Mouse (Mus musculus): ENCODE measurements around the gene Twf2. TPM values are rescaled to one million over a fixed set of nuclear protein-coding genes. Genes with fewer than 3 reads are reported as not detected.

Twf2 gene
- polyA plus RNA-seq, 1 experiment from 2014 or later = 49.6 TPM

DNA sequence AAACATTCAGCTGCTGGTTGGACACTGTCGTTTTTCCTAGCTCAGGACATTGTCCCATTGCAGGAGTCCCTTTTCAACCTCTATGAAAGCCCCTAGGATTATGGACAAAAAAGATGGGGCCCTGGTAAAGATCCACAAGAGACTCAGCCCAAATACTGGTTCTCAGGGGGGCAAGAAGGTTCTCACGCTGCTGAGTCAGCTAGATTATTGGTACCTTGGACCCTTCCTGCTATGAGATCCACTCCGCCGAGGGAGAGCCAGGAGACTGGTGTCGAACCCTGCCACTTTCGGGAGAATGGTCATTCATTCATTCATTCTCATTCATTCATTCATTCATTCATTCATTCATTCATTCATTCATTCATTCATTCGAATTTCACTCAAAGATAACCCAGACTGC is 14.1 kb downstream of the Twf2 start:
- ATAC-seq (ENCODE audit: low FRiP score) = no peak
- 90% methylated on average over 7 of the region's 7 CpGs for WGBS

DNA sequence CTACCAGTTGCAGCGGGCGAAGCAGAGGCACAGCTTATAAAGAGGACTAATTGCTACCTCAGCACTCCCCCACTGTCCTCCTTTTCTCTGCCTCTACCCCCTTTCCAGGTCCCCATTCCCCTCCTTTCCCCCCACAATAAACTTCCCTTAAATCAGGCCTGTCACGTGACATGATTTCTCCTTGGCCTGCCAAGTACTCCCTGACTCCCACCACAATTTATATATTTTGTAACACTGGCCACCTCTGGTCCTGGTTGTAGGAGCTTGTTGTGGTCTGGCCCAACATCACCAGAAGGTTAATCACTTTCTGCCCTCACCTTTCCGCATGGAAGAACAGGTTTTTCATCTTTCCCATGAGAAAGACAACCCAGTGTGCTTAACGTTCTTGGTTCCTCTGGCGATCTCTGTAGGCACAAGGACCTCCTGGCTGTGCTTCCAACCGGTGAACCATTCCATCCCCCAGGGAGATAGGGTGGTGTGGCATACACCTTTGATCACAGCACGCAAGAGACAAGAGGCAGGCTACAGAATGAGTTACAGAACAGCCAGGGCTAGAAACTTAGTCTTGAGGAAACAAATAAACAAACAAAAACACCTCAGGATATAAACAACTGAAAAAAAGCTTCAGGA is 18.1 kb downstream of the Twf2 start:
- H3K9ac ChIP-seq = no peak overlapping the region
- ATAC-seq (ENCODE audit: low FRiP score) (no peak), DNase-seq (ENCODE audit: low spot score) (no peak)
- H3K9me3 ChIP-seq (ENCODE audit: control insufficient read depth, low read length) = no peaks in the 10 kb centered on the region
- 0 out of 2 replicates have a peak, but pooled peaks cover 4% of the 10 kb centered on the region for H3K4me1 ChIP-seq (replicated peaks; ENCODE audit: control insufficient read depth, insufficient read depth, low read length)
- H3K4me3 ChIP-seq (replicated peaks; ENCODE audit: low read length) = no peak overlapping the region
- H3K27ac ChIP-seq = no peak overlapping the region
- 76% methylated on average over 8 of the region's 8 CpGs for WGBS
- no peak overlapping the region for H3K4me2 ChIP-seq (replicated peaks)
- 0 out of 2 replicates have a peak, but pooled peaks cover 8% of the 10 kb centered on the region for H3K36me3 ChIP-seq (replicated peaks; ENCODE audit: control insufficient read depth, insufficient read depth)
- H3K27me3 ChIP-seq (ENCODE audit: control insufficient read depth, insufficient read depth, low read length) = peaks cover 5% of the 10 kb centered on the region; the same call in 1 of the 2 replicates

More for the DNA sequence above, 14.1 kb downstream of the Twf2 start:
- no peak for DNase-seq (ENCODE audit: low spot score)
- Histone ChIP-seq H3K4me1 (replicated peaks; ENCODE audit: control insufficient read depth, insufficient read depth, low read length) (no peaks in the 10 kb centered on the region), H3K36me3 (replicated peaks; ENCODE audit: control insufficient read depth, insufficient read depth) (peaks cover 44% of the 10 kb centered on the region), H3K27ac (no peak overlapping the region), H3K27me3 (ENCODE audit: control insufficient read depth, insufficient read depth, low read length) (no peaks in the 10 kb centered on the region), H3K4me3 (replicated peaks; ENCODE audit: low read length) (no peak overlapping the region), H3K9me3 (ENCODE audit: control insufficient read depth, low read length) (no peaks in the 10 kb centered on the region), H3K9ac (no peak overlapping the region), H3K4me2 (replicated peaks) (no peak overlapping the region)

DNA sequence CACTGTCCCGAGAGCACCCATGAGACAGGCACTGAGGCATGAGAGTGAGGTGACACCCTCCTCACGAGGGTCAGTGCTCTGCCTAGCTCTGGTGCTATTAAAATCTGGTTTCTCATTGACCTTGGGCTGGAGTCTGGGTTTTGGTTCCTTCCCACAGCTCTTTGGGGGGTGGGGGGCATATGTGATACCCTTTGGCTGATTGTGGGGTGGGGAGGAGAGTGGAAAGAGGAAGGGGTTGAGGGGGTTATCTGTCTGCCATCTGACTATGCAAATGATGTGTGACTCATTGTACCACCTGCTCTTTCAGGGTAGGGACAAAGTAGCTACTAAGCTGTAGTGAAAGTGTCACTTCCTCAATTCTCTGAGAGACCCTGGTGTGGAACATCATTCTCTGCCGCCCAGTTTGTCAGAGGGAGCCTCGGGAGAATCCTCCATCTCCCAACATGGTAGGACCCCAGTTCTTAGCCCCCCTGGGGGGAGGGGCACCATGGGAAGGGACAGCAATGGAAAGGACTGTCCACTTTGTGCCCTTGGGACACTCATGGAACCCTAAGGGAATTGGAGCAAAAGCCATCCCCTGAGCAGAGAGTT is 19.4 kb downstream of the Twf2 start, which contains the start of gene Tlr9:
Tlr9 (plus strand) TSS at position 338 of the 591 bp plus-strand sequence.
- H3K4me1 ChIP-seq (replicated peaks; ENCODE audit: control insufficient read depth, insufficient read depth, low read length) = 0 out of 2 replicates have a peak, but pooled peaks cover 7% of the 10 kb centered on the region
- DNase-seq (ENCODE audit: low spot score) (no peak), ATAC-seq (ENCODE audit: low FRiP score) (no peak)
- H3K27ac ChIP-seq = no peak within 1 kb of the TSS
- peaks cover 5% of the 10 kb centered on the region; the same call in 1 of the 2 replicates for H3K27me3 ChIP-seq (ENCODE audit: control insufficient read depth, insufficient read depth, low read length)
- no peaks in the 10 kb centered on the region for H3K36me3 ChIP-seq (replicated peaks; ENCODE audit: control insufficient read depth, insufficient read depth)
- H3K9ac ChIP-seq = no peak within 1 kb of the TSS
- H3K4me3 ChIP-seq (replicated peaks; ENCODE audit: low read length) = no peak within 1 kb of the TSS
- no peak within 1 kb of the TSS for H3K4me2 ChIP-seq (replicated peaks)
- no peaks in the 10 kb centered on the region for H3K9me3 ChIP-seq (ENCODE audit: control insufficient read depth, low read length)
- 70% methylated on average over 4 of the region's 4 CpGs for WGBS

DNA sequence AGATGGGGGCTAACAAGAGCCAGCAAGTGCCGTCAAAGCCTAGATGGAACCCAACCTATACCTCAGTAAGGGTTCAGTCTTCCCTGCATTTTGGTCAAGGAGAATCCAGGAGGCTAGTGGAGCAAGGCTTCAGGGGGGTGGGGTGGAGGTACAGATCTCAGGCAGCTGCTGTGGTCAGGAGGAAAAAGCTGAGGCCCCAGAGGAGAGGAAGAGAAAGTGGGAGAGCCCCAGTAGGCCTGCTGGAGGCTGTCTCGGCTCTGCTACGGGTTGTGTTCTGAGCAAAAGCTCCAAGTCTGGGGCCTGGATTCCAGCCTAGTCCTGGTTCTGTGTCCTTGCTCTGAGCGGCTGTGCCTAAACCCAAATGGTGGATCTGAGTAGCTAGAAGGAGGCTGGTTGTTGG is 20.1 kb downstream of the Twf2 start:
- 86% methylated on average over 4 of the region's 4 CpGs for WGBS
- no peak for ATAC-seq (ENCODE audit: low FRiP score)
- Histone ChIP-seq H3K4me1 (replicated peaks; ENCODE audit: control insufficient read depth, insufficient read depth, low read length) (0 out of 2 replicates have a peak, but pooled peaks cover 7% of the 10 kb centered on the region), H3K27me3 (ENCODE audit: control insufficient read depth, insufficient read depth, low read length) (peaks cover 5% of the 10 kb centered on the region; the same call in 1 of the 2 replicates), H3K36me3 (replicated peaks; ENCODE audit: control insufficient read depth, insufficient read depth) (no peaks in the 10 kb centered on the region), H3K4me2 (replicated peaks) (no peak overlapping the region), H3K4me3 (replicated peaks; ENCODE audit: low read length) (no peak overlapping the region), H3K27ac (no peak overlapping the region), H3K9ac (no peak overlapping the region), H3K9me3 (ENCODE audit: control insufficient read depth, low read length) (no peaks in the 10 kb centered on the region)
- no peak for DNase-seq (ENCODE audit: low spot score)

- Histone ChIP-seq H3K4me1 (replicated peaks; ENCODE audit: control insufficient read depth, insufficient read depth, low read length) (0 out of 2 replicates have a peak, but pooled peaks cover 7% of the 10 kb centered on the region), H3K36me3 (replicated peaks; ENCODE audit: control insufficient read depth, insufficient read depth) (no peaks in the 10 kb centered on the region), H3K27ac (no peak overlapping the region), H3K4me3 (replicated peaks; ENCODE audit: low read length) (peak overlapping the region; percentile 33), H3K27me3 (ENCODE audit: control insufficient read depth, insufficient read depth, low read length) (peaks cover 5% of the 10 kb centered on the region; the same call in 1 of the 2 replicates), H3K4me2 (replicated peaks) (peak overlapping the region; percentile 75), H3K9ac (peak overlapping the region; percentile 63), H3K9me3 (ENCODE audit: control insufficient read depth, low read length) (no peaks in the 10 kb centered on the region)
- no peak for DNase-seq (ENCODE audit: low spot score)
- 58% methylated on average over 24 of the region's 24 CpGs for WGBS
- ATAC-seq (ENCODE audit: low FRiP score) = peak; percentile 17; the same call in 1 of the 2 replicates
Measured at GRCm38 (mm10) chr9:106225469-106226150, 22.7 kb downstream of the Twf2 start.

DNA sequence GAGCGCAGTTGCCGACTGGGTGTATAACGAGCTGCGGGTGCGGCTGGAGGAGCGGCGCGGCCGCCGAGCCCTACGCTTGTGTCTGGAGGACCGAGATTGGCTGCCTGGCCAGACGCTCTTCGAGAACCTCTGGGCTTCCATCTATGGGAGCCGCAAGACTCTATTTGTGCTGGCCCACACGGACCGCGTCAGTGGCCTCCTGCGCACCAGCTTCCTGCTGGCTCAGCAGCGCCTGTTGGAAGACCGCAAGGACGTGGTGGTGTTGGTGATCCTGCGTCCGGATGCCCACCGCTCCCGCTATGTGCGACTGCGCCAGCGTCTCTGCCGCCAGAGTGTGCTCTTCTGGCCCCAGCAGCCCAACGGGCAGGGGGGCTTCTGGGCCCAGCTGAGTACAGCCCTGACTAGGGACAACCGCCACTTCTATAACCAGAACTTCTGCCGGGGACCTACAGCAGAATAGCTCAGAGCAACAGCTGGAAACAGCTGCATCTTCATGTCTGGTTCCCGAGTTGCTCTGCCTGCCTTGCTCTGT is 23.3 kb downstream of the Twf2 start:
- Histone ChIP-seq H3K27me3 (ENCODE audit: control insufficient read depth, insufficient read depth, low read length) (peaks cover 5% of the 10 kb centered on the region; the same call in 1 of the 2 replicates), H3K9ac (peak overlapping the region; percentile 63), H3K4me1 (replicated peaks; ENCODE audit: control insufficient read depth, insufficient read depth, low read length) (0 out of 2 replicates have a peak, but pooled peaks cover 7% of the 10 kb centered on the region), H3K4me3 (replicated peaks; ENCODE audit: low read length) (peak overlapping the region; percentile 33), H3K9me3 (ENCODE audit: control insufficient read depth, low read length) (no peaks in the 10 kb centered on the region), H3K36me3 (replicated peaks; ENCODE audit: control insufficient read depth, insufficient read depth) (no peaks in the 10 kb centered on the region), H3K27ac (no peak overlapping the region; the same call in 1 of the 2 replicates), H3K4me2 (replicated peaks) (peak overlapping the region; percentile 75)
- DNase-seq (ENCODE audit: low spot score) (peak; percentile 53), ATAC-seq (ENCODE audit: low FRiP score) (peak; percentile 72)
- 6% methylated on average over 34 of the region's 34 CpGs for WGBS

DNA sequence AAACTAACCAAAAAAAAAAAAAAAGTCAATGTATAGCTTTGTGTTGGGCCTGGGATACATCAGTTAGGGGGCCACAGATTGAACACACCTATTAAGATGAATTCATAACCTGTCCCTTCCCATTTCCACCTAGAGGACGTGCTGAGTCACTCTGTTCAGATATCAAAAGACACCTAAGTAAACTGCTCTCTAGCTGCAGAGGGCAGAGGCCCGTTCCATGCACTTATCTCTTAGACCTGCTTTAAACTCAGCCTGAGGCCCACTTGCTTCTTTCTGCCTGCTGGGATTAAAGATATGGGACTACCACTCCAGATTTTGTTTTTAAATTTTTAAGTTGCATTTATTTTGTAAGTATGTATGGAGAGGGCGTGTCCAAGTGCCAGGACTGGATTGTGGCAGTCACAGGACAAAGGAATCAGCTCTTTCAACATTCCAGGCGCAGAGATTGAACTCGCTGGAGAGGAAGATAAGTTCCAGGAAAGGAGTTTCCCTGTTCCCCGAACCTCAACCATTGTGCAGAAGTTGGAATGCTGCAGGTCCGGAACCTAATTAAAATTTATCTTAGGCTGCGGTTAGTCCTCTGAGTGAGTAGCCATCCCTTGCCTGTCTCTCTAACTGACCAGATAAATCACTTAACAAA is 25.0 kb downstream of the Twf2 start:
- DNase-seq (ENCODE audit: low spot score) = no peak
- ATAC-seq (ENCODE audit: low FRiP score) = no peak

DNA sequence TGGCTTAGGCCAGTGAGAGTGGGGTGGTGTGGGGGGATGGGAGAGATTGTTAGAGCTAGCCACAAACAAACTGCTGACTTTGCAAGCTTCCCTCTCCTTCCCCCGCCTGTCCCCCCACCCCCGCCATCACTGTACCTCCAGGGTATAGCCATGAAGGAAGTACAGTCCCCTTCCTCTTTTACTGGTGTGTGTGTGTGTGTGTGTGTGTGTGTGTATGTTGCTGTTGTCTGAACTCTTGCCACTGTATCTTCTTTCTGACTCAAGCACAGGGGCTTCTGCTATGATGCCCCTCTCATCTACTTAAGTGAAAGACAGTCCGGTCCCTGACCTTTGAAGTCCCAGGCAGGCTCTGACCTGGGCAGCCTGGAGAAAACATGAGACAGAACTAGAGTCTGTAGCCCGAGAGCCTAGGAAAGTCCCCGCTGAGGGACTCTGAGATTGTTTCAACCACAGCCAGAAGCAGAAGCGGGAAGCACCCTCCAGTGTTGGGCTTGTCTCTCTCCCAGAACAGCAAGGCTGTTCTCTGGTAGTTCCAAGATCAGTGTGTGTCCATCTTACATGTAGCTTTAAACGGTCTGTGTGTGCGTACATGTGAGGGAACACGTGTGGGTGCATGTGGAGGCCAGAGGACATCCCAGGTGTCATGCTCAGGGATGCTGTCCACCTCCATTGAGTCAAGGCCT is 27.3 kb downstream of the Twf2 start:
- Histone ChIP-seq H3K27ac (no peak overlapping the region), H3K4me2 (replicated peaks) (no peak overlapping the region), H3K4me1 (replicated peaks; ENCODE audit: control insufficient read depth, insufficient read depth, low read length) (0 out of 2 replicates have a peak, but pooled peaks cover 7% of the 10 kb centered on the region), H3K9ac (no peak overlapping the region), H3K4me3 (replicated peaks; ENCODE audit: low read length) (no peak overlapping the region), H3K36me3 (replicated peaks; ENCODE audit: control insufficient read depth, insufficient read depth) (peaks cover 31% of the 10 kb centered on the region), H3K9me3 (ENCODE audit: control insufficient read depth, low read length) (no peaks in the 10 kb centered on the region), H3K27me3 (ENCODE audit: control insufficient read depth, insufficient read depth, low read length) (peaks cover 5% of the 10 kb centered on the region; the same call in 1 of the 2 replicates)
- ATAC-seq (ENCODE audit: low FRiP score) (no peak), DNase-seq (ENCODE audit: low spot score) (no peak)
- whole genome bisulfite sequencing = 87% methylated on average over 8 of the region's 9 CpGs

More for the DNA sequence above, 25.0 kb downstream of the Twf2 start:
- Histone ChIP-seq H3K4me3 (replicated peaks; ENCODE audit: low read length) (no peak overlapping the region), H3K9ac (no peak overlapping the region), H3K27ac (no peak overlapping the region), H3K9me3 (ENCODE audit: control insufficient read depth, low read length) (no peaks in the 10 kb centered on the region), H3K4me2 (replicated peaks) (no peak overlapping the region), H3K27me3 (ENCODE audit: control insufficient read depth, insufficient read depth, low read length) (peaks cover 5% of the 10 kb centered on the region; the same call in 1 of the 2 replicates), H3K36me3 (replicated peaks; ENCODE audit: control insufficient read depth, insufficient read depth) (peaks cover 8% of the 10 kb centered on the region), H3K4me1 (replicated peaks; ENCODE audit: control insufficient read depth, insufficient read depth, low read length) (0 out of 2 replicates have a peak, but pooled peaks cover 7% of the 10 kb centered on the region)
- WGBS = 75% methylated on average over 8 of the region's 8 CpGs
